Mouse (Mus musculus): Measurements from ENCODE around the gene Ehd1. TPM values are rescaled to one million over a fixed set of nuclear protein-coding genes. Genes with fewer than 3 reads are reported as not detected.
A peak's percentile ranks its signal among the peaks of the same experiment; 100 is the strongest.

Gene Ehd1
- 20.4 and 20.6 TPM in 2 replicates for total RNA-seq (2014; fragmentation: Nextera tagmentation)
- 16.2 and 21.6 TPM in 2 replicates for total RNA-seq (2017)

DNA sequence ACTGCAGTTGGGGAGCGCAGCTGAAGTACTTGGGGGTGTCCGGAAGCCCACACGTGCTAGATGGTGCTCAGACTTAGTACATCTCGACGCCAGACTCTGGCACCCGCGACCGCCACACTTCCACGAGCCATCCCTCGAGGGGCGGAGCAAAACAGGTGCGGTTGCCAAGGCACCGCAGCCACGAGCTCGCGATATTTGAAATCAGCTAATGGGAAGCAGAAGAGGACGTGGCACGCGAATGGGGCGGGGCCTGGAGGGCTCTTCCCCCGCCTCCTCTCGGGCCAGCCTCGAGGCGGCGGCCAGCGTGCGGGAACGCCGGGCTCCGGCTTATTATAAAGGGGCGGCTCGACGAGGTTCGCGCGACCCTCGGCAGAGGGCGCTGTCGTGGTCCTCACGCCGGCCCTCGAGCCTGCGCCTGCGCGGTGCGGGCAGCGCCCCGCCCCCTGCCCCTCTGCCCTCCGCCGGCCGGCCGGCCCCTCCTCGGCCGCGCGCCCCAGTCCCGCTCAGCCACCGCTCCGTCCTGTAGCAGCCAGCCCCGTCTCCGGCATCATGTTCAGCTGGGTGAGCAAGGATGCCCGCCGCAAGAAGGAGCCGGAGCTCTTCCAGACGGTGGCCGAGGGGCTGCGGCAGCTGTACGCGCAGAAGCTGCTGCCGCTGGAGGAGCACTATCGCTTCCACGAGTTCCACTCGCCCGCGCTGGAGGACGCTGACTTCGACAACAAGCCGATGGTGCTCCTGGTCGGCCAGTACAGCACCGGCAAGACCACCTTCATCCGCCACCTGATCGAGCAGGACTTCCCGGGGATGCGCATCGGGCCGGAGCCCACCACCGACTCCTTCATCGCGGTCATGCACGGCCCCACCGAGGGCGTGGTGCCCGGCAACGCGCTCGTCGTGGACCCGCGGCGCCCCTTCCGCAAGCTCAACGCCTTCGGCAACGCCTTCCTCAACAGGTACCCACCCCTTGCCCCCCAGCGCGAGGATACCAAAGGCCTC, at the start of gene Ehd1:
Gene Ehd1 (plus strand): TSS at position 300 of the 996 bp plus-strand sequence.
- ATAC-seq (replicated peaks; ENCODE audit: poor library complexity, severe bottlenecking): peak; percentile 76

DNA sequence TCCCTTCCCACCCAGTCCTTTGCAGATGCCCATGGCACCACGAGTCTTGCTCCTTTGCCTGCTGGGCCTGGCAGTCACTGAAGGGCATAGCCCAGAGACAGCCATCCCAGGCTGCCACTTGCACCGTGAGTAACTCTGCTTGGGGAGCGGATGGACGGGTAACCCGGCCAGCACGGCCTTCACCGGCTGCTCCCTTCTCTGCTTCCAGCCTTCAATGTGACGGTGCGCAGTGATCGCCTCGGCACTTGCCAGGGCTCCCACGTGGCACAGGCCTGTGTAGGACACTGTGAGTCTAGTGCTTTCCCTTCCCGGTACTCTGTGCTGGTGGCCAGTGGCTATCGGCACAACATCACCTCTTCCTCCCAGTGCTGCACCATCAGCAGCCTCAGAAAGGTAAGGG, 49.8 kb upstream of the Ehd1 start:
- ATAC-seq (replicated peaks; ENCODE audit: poor library complexity, severe bottlenecking): no peak

DNA sequence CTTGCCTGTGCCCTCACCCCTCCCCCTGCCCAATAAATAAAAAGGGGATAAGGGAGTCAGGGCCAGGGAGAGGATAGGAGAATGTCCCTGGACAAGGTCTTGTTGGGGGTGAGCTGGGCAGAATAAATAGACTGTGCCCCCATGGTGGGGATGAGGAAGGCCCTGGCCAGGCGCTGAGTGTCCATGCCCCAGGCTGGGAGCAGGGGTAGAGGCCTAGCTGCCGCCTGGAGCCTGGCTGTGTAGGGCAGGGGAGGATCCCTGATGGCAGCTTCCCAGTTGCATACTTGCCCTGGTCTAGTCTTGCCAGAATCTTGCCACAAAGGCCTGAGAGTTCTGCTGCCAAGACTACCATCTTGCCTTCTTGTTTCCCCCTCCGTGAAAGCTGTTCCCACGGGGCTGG, 48.7 kb upstream of the Ehd1 start:
- no peak for ATAC-seq (replicated peaks; ENCODE audit: poor library complexity, severe bottlenecking)

DNA sequence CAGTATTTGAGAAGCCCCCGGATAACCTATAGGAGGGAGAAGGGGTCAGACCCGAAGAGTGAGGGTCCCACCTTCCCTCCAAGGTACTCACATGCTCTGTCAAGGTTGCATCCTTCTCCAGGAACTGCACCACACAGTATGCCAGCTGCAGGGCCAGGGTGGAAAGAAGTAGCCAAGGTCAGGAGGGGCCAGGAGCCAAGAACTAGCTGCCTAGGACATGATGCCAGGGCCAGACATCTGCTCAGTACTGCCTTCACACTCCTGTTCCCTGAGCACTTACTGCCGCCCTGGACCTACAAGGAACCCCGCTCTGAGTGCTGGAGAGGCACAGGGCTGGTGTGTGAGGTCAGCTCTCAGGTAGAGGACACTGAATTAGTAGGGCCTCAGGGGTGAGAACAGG, 46.1 kb upstream of the Ehd1 start:
- no peak for ATAC-seq (replicated peaks; ENCODE audit: poor library complexity, severe bottlenecking)

DNA sequence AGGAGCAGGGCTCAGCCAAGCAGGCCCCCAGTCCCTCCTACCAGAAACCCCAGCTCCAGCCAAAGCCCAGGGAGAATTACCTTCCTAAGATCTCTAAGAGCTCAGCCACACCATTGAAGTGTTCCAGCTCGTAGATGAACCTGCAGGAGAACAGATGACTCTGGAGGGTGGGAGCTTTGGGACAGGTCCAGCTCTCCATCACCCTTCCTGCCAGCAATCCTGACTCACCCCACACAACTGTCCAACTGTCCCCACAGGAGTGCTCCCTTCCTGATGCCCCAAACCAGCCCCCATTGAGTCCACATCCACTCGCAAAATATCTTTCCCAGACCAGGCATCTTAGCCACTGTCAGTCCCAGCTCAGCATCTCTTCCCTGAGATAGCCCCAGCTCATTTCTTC, 45.5 kb upstream of the Ehd1 start:
- ATAC-seq (replicated peaks; ENCODE audit: poor library complexity, severe bottlenecking): no peak

DNA sequence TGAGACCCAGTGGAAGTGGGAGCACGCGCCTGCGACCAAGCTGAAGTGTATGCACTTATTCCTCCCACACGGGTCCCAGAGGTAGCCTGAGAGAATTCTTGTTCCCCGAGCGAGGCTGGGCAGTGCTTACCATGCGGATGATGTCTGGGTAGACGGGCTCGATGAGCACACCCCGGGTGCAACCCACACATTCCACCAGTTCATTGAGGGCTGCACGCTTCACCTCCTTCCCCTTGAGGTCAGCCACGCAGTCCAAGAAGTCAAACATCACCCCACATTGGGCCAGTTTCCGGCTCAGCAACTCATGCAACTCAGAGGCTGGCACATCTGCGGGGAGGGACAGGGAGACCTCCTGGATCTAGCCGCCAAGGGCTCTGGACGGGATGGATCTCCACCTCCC, 42.9 kb upstream of the Ehd1 start:
- no peak for ATAC-seq (replicated peaks; ENCODE audit: poor library complexity, severe bottlenecking)

DNA sequence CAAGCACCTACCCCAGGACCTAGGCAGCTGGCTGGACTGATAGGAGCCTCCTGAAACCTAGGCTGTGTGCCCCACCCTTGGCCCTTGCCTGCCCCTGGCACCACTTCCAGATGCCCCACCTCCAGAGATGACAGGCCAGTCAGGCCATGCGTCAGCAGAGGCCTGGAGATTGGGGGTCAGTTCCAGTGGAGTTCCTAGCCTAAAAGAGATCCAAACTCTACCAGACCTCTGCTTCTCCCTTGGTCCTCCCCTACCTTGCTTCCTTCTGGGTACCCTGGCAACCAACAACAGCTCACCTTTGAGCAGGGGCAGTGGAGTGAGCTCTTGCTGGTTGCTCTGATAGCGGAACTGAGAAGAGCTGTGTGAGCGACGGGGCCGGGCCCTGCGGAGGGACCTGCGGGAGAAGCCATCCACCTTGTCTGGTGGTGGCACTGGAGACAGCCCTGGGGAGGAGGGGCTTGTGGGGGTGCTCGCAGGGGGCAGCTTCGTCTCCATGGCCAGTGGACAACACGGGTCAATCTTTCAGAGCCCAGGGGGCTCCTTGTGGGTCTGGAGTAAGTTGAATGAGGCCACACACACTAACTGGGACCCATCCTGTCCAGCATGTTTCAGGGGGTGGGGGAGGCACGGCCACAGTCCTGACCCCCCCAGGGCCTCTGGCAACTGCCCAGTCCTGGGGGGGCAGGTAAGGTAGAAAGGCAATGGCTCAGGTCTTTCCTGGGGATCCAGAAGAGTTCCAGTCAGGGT, 42.0 kb upstream of the Ehd1 start:
- no peak for ATAC-seq (replicated peaks; ENCODE audit: poor library complexity, severe bottlenecking)

DNA sequence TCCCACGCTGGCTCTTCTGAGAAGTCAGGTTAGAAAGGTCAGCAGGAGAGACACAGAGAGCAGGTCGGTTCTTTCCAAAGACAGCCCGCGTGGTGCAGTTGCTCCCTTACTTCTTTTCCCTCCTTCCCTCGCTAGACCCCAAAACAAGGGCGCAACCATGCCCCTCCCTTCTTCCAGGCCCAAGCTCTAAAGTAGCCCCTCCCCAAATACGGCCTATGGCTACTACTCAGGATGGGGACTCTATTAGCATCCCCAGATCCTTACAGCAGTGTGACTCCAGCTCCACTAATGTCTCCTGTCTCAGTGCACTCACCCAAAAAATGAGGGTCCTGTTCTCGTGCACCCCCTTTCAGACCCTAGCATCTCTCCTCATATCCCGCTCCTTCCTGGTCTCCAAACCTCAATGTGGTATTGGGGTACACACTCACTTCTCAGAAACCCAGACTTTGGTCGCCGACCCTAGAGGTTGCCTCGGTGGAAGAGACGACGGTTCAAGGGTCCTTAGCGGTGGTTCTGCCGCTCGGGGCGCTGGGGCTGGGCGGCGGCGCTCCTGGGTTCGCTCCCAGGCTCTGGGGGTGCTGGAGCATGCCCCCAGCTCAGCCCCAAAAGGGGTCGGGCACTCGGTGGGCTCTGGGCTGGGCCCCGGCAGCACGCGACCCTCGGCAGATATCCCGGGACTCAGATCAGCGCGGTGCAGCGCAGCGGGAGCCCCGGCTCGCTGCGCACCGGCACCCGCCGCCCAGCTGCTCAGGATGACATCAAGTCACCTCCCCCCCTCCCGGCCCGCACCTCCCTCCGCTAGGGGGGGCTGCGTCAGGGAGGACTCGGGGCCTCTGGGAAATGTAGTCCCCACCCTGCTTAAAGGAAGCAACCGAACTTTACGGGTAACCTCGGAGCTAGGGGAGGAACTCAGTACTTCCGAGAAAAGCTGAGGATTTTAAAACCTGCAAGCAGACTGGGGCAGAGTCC, 41.2 kb upstream of the Ehd1 start, which contains the start of gene Ppp2r5b:
Gene Ppp2r5b (minus strand): TSS at position 789 of the 969 bp plus-strand sequence.
- peak; percentile 81 for ATAC-seq (replicated peaks; ENCODE audit: poor library complexity, severe bottlenecking)

DNA sequence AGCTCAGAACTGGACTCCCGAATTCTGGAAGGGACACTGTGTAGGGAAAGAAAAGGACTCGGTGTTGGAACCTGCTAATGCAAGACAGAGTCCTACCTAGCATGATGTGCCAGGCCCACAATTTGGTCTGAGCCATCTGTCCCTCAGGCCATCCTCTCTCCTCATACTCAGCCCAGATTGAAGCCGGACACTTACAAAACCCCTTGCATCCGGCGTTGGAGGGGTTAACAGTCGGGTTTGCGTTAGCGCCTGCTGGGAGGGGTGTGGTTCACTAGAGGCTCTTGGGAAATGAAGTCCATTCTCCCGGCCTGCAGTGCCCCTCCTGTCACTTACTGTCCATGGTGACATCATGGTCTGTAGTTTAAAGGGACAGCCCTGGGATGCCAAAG, 40.5 kb upstream of the Ehd1 start:
- peak; percentile 92 for ATAC-seq (replicated peaks; ENCODE audit: poor library complexity, severe bottlenecking)

DNA sequence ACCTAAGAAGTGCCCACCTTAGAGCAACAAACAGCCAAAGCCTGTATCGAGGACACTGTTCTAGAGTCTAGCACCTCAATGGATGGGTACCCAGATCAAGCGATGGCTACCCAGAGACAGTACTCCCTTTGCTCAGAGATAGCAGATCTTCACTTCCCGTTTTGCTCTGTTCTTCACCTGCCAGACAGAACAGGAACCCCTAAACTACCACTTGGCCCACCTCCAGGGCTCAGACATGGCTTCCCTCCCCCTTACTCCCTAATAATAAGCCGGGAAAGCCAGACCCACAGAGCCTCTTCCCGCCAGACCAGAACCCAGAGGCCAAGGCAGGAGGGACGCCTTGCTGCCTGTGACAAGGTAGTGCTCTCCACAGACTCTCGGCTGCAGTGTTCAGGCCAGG, 39.7 kb upstream of the Ehd1 start:
- ATAC-seq (replicated peaks; ENCODE audit: poor library complexity, severe bottlenecking): no peak

DNA sequence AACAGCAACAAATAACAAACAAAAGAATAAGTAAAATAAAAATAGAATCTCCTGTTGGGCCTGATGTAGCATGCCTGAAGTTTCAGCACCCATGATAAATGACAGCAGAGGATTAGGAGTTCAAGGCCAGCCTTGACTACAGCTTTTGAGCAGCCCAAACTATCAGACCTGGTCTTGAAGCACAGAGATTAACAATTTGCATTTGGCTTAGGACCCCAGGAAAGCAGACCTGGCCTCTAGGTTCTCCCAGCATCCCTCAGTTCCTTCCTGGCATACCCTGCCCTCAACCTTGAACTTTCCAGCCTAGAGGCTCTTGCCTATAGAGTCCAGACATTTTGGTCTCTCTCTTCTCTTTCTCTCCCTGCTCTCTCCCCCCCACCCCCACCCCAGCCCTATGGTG, 37.8 kb upstream of the Ehd1 start:
- no peak for ATAC-seq (replicated peaks; ENCODE audit: poor library complexity, severe bottlenecking)

DNA sequence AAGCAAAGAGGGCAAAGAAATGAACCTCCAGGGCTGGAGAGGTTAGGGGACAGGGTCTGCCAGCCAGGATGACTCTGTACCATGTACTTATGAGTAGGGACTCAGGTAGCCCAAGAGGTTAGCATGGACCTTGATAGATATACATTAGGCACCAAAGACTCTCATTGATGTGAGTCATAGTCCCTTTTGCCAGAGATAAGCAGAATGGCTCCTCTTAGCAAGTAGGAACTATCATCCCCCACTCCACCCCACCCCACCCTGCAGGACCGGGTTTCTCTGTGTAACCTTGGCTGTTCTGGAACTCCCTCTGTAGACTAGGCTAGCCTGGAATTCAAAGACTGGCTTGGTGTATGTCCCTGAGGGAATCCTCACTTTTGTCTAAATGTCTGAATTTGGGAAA, 36.4 kb upstream of the Ehd1 start:
- ATAC-seq (replicated peaks; ENCODE audit: poor library complexity, severe bottlenecking): no peak

DNA sequence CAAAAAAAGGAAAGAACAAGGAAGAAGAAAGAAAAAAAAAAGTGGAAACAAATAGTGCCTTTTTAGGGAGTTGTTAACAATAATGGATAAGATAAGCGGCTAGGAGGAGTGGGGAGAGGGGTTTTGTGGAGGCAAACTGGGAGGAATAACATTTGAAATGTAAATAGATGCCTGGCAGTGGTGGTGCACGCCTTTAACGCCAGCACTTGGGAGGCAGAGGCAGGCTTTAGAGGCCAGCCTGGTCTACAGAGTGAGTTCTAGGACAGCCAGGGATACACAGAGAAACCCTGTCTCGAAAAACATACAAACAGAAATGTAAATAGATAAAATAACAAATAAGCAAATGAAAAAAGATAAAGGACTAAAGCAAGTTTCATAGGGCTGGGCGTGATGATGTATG, 35.8 kb upstream of the Ehd1 start:
- no peak for ATAC-seq (replicated peaks; ENCODE audit: poor library complexity, severe bottlenecking)

DNA sequence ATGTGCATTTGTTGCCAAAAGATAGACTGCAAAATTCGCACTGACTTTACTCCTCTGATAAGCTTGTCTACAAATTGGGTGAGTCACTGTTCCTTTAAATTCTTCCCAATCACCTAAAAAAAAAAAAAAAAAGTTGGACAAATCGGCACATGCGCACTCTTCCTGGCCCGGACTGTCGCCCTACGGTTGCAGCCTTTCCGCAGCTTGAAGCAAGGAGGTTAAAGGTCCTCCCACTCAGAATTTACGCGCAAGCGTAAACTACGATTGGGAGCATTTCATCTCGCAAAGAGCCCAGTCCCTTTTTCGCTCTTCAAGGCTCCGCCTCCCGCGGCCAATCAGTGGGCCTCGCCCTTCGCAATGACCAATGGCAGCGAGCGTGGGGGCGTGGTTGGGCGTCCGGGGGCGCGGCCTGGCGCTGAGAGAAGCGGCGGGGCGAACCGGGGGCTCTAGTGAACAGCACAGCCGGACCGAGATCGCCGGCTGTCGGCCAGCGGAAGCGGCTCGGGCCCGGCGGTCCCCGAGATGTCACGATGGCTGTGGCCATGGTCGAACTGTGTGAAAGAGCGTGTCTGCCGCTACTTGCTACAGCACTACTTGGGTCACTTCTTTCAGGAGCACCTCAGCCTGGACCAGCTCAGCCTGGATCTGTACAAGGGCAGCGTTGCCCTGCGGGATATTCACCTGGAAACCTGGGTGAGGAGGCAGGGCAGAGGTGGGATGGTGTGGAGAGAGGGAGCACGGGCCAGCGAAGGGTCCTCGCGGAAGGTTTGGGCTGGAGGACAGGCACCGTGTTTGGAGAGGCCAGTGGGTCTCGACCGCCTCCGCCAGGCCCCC, 35.0 kb upstream of the Ehd1 start, which contains the start of gene Atg2a:
Gene Atg2a (plus strand): TSS at position 395 of the 834 bp plus-strand sequence.
- peak; percentile 85 for ATAC-seq (replicated peaks; ENCODE audit: poor library complexity, severe bottlenecking)

DNA sequence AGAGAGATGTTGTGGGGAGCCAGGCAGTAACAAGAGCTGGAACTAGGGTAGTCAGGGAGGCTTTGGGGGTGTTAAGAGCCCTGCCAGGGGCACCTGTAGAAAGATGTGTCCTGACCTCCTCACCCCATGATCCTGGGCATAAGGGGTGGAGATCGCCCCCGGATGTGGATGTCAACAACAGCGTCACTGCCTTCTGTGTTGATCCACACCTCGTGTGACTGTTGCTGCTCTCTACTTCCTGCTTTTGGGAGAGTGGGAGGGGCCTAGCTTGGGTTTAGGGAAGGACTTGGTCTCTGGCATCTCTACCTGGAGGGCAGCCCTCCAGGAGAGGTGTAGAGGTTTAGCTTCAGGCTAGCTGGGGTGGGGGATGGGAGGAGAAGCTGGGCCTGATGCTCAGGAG, 34.2 kb upstream of the Ehd1 start:
- ATAC-seq (replicated peaks; ENCODE audit: poor library complexity, severe bottlenecking): peak; percentile 80

DNA sequence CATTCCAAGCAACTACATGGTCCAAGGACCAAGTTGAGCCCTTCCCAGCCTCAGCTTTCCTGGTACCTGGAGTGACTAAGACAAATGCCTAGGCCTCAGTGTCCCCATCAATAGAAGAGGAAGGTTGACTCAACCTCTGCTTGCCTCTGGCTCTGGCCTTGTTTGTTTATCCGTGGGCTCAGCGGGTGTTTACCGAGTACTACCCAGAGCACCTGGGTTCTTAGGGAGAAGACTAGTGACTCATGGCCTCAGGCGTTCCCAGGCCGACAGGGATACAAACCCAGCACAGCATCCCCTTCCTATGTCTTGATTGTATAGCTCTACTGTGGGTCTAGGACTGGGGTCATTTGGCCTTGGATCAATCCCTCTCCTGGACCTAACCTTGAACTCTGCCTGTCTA, 33.3 kb upstream of the Ehd1 start:
- ATAC-seq (replicated peaks; ENCODE audit: poor library complexity, severe bottlenecking): no peak

DNA sequence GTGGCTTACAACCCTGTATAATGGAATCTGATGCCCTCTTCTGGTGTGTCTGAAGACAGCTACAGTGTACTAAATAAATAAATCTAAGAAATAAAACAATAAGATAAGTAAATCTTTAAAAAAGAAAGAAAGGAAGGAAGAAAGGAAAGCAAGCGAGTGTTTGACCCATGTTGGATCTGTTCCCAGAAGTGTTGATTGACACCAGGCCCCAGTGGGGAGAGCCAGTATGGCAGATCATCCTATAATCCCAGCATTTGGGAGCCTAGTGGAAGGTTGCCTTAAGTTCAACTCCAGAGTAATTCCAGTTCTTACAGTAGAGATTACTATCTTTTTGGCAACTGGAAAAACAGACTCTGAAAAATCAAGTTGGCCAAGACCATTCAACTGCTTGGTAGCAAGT, 30.7 kb upstream of the Ehd1 start:
- ATAC-seq (replicated peaks; ENCODE audit: poor library complexity, severe bottlenecking): no peak

DNA sequence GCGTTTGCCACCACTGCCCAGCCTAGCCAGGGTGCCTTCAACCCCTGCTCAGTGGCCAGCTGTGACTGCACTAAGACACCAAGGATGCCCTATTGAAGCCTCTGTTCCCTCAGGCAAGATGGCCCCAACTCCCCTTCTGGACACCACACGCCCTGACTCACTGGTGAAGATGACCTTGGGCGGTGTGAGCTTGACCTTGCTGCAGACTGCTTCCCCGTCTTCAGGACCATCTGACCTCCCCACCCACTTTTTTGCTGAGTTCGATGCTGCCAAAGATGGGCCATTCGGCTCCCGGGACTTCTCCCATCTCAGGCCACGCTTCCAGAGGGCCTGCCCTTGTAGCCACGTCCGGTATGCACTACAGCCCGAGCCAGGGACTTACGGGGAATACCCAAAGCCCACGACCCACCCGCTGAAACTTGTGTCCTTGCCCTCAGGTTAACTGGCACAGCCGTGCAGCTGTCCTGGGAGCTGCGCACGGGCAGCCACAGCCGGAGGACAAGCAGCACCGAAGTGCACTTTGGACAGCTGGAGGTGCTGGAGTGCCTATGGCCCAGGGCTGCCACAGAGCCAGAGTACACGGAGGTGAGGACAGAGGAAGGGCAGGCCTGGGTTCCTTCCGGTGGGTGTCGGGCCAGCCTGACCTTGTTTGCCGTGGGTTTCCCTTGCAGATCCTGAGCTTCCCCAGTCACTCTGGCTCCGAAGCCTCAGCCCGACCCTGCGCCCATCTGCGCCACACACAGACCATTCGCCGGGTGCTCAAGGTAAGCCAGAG, 28.8 kb upstream of the Ehd1 start:
- ATAC-seq (replicated peaks; ENCODE audit: poor library complexity, severe bottlenecking): no peak

All from granulocyte monocyte progenitor cell, adult 5-6 weeks (primary cell).